Mouse (Mus musculus): ENCODE results near the gene Hnrnpul1. TPM values are rescaled to one million over a fixed set of nuclear protein-coding genes. Genes with fewer than 3 reads are reported as not detected.

The Hnrnpul1 gene
- total RNA-seq, 2 experiments from 2014 or later = 152 to 175 TPM

DNA sequence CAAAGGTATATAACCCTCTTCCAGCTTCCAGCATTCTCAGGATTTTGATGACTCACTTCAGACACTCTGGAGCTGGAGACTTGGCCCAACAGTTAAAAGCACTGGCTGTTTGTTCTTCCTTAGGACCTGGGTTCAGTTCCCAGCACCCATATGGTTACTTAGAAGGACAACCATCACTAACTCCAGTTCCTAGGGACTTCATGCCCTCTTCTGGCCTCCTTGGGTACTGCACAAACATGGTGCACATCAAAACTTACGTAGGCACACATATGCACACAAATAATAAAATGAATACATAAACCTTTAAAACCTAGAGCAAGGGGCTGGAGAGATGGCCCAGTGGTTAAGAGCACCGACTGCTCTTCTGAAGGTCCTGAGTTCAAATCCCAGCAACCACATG, 52.2 kb downstream of the Hnrnpul1 start:
- ATAC-seq (replicated peaks; ENCODE audit: poor library complexity, severe bottlenecking) = no peak

DNA sequence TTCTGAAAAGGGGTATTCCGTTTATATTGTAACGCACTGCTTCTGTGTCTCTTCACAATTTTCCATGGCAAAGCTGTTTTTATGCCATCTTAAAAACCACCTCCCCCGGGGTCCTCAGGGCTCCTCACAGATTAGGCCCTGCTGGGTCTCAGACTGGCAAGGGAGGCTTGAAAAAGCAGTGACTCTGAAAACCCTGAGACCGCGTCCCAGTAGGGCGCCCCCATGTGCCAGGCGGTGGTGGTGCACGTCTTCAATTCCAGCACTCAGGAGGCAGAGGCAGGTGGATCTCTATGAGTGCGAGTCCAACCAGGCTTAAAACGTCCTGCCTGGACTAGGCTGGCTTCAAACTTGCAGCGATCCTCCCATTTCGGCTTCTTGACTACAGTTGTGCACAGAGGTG, 53.8 kb downstream of the Hnrnpul1 start:
- no peak for ATAC-seq (replicated peaks; ENCODE audit: poor library complexity, severe bottlenecking)

DNA sequence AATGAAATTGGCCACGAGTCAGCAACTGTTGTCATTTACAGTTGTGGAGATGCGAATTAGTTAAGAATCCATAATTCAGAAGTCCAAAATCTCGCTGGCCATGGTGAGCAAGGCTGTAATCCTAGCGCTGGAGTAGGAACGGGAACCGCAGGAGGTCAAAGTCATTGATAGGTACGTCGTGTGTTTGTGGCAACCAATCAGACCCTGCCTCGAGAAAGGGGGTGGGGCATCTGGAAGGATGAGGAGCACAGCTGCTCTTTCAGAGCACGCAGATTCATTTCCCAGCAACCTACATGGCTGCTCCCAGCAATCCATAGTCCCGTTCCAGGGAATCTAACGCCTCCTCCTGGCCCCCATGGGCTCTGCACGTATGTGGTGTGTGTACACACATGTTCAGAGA, 54.7 kb downstream of the Hnrnpul1 start:
- no peak for ATAC-seq (replicated peaks; ENCODE audit: poor library complexity, severe bottlenecking)

DNA sequence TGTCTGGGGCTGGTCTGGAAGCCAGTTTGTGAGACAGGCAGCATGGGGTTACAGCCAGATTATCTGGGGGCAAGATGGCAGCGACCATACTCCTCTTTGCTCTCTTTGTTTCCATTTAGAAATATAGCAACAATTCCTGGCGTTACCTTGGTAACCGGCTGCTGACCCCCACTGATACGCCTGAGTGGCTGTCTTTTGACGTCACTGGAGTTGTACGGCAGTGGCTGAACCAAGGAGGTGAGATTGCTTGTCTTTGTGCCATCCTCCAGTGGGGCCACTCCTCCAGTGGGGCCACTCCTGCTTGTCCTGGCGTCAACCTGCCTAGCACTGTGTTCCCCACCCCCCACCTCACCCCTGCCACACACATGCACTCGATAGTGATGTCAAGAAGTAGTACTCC, 60.5 kb downstream of the Hnrnpul1 start:
- ATAC-seq (replicated peaks; ENCODE audit: poor library complexity, severe bottlenecking) = no peak

DNA sequence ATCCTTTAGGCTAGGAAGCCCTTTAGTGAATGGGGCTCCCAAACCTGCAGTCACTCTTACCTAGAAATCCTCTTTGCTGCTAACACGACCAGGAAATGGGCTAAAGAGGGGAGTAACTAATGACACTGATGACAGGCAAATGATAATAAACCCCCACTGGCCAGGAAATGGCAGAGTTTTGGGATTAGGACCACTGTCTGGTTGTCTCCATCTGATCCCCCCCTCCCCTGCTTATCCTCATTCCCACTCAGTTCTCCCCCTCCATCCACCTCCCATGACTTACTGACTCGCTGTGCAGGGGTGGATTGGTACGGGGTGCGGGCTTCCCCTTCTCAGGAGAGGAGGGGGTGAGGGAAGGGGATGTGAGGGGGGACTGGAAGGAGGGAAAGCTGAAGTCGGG, 64.5 kb downstream of the Hnrnpul1 start:
- ATAC-seq (replicated peaks; ENCODE audit: poor library complexity, severe bottlenecking) = no peak

DNA sequence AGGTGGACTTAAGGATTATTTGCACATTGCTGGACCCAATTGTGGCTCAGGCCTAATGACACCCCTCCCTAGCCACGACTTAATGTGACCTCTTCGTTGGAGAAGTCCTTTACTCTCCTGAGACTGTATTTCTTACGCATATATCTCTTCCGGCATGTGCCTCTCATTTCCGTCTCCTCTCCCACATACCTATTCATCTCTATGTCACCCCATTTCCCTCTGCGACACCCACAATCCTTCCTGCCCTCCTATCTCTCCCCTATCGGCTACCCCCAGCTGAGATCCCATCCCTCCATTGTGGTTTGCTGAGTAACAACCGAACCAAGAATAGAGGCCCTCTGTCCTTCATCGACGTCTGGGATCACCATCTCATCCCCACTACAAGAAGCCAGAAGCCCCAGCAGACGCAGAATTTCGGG, 64.9 kb downstream of the Hnrnpul1 start:
- ATAC-seq (replicated peaks; ENCODE audit: poor library complexity, severe bottlenecking) = peak; percentile 0; the same call in 1 of the 2 replicates

DNA sequence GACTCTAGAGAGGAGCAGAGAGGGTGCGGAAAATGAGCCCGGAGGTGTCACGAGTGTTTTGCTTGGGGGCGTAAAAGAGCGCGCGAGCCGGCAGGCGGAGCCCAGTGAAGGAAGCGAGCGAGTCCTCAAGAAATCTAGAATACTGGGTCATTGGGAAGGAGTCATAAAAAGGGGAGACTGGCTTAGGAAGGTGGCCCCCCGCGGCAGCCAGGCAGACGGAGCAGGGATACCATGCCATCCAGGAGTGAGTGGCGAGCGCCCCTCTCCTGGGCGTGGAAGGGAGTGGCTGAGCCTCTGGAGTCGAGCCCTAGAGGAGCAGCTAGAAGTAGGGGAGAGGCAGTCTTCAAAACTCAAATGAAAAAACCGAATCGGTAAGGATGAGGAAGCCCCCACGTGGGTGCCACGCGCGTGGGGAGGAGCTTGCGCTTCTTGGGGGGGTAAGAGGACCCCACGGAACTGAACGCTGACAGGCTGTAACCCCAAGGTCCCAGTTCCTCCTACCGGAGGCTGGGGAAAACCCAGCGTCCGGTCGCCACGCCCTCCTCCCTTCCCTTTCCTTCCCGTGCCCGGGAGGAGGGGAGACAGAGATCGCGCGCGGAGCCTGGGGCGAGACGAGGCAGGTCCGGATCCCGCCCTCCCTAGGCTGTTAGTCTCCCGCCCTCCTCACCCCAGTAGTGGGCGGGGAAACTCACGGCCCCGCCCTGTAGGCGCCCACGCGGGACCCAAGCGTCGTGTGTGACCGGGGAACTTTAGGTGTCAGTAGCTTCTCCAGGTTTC, 65.6 kb downstream of the Hnrnpul1 start:
- ATAC-seq (replicated peaks; ENCODE audit: poor library complexity, severe bottlenecking) = peak; percentile 70

DNA sequence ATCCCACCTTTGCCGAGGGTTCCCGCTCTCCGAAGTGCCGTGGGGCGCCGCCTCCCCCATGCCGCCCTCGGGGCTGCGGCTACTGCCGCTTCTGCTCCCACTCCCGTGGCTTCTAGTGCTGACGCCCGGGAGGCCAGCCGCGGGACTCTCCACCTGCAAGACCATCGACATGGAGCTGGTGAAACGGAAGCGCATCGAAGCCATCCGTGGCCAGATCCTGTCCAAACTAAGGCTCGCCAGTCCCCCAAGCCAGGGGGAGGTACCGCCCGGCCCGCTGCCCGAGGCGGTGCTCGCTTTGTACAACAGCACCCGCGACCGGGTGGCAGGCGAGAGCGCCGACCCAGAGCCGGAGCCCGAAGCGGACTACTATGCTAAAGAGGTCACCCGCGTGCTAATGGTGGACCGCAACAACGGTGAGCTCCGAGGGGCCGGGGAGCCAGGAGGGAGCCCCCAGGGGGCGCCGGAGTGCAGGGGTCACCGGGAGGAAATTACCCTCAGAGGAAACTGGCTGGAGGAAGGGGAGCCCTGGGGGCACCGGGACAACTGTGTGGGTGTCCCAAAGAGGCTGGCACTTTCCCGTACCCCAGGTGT, 66.7 kb downstream of the Hnrnpul1 start:
- peak; percentile 8 for ATAC-seq (replicated peaks; ENCODE audit: poor library complexity, severe bottlenecking)

DNA sequence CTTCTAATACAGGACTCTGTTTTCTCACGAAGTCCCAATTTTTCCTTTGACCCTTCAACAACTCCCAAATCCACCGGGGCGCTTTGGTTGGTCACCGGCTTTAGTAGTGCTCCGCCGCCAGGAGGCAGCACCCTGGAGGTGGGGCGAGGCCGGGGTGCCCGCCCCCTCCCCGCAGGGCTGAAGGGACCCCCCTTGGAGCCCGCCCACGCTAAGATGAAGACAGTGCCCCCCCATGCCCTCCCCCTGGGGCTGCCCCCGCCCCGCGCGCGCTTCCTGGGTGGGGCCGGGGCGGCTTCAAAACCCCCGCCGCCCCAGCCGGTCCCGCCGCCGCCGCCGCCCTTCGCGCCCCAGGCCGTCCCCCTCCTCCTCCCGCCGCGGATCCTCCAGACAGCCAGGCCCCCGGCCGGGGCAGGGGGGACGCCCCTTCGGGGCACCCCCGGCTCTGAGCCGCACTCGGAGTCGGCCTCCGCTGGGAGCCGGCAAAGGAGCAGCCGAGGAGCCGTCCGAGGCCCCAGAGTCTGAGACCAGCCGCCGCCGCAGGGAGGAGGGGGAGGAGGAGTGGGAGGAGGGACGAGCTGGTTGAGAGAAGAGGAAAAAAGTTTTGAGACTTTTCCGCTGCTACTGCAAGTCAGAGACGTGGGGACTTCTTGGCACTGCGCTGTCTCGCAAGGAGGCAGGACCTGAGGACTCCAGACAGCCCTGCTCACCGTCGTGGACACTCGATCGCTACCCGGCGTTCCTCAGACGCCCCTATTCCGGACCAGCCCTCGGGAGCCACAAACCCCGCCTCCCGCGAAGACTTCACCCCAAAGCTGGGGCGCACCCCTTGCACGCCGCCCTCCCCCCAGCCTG, 67.7 kb downstream of the Hnrnpul1 start, which contains the start of gene Tgfb1:
Gene Tgfb1 (plus strand): TSS at position 323 of the 852 bp plus-strand sequence.
- ATAC-seq (replicated peaks; ENCODE audit: poor library complexity, severe bottlenecking) = peak; percentile 33

DNA sequence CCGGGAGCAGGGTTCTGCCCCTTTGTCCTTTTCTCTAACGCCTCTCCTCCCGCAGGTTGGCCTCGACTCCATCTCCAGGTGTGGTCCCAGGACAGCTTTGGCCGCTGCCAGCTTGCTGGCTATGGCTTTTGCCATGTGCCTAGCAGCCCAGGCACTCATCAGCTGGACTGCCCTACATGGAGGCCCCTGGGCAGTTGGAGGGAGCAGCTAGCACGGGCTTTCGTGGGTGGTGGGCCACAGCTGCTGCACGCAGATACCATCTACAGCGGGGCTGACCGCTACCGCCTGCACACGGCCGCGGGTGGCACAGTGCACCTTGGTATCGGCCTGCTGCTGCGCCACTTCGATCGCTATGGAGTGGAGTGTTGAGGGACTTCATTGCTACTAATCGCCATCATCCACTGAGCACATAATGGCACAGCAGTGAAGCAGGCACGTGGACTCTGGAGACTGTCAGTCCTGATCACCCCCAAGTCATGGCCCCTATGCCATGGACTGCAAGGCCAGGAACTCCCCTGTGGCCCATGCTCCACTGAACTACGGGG, 68.6 kb downstream of the Hnrnpul1 start:
- no peak for ATAC-seq (replicated peaks; ENCODE audit: poor library complexity, severe bottlenecking)

DNA sequence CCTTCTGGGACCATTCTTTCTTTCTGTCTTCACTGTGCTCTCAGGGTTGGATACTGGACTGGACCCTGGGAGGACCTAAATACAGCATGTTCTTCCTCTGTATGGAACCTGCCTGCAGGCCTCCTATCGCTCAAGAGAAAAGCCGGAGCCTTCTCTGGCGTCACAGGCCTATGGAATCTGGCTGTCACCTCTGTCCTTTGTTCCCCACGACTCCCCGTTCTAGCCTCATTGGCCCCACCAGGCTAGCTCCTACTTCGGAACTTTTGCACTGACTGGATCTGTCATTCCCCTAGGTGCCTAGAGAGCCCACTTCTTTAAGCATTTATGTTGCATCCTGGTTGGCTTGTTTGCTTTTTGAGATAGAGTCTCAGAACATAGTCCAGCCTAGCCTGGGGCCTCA, 69.9 kb downstream of the Hnrnpul1 start:
- ATAC-seq (replicated peaks; ENCODE audit: poor library complexity, severe bottlenecking) = no peak

DNA sequence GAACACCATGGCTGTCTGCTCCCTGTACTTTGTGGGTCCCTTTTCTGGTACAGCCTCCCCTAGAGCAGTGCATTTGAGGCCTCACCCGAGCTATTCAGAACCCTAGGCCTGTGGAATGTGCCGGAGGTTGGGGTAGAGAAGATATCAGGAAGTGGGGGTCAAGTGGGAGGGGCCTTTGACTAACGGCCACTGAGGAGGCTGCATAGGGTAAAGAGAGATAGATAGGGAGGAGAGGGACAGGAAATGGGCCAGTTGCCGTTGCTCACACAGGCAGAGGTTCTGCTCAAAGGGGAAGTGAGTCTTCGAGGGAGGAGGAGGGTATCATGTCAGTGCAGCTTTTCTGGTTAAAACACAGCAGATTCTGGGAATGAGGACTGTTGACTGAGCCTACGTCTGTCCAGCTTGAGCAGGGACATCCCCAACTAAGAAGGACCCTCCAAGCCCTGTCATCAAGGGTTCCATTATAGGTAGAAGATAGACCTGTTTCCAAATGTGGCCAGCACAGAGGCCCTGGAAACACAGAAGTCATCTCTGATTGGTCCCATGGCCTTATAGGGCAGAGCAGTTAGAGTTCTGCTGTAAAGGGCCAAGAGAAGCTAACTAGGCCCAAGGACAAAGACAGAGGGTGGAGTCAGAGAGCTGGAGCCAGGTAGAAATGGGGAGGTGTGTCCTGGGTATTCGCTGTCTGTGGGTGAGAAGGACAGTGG, 70.9 kb downstream of the Hnrnpul1 start:
- peak; percentile 35 for ATAC-seq (replicated peaks; ENCODE audit: poor library complexity, severe bottlenecking)

DNA sequence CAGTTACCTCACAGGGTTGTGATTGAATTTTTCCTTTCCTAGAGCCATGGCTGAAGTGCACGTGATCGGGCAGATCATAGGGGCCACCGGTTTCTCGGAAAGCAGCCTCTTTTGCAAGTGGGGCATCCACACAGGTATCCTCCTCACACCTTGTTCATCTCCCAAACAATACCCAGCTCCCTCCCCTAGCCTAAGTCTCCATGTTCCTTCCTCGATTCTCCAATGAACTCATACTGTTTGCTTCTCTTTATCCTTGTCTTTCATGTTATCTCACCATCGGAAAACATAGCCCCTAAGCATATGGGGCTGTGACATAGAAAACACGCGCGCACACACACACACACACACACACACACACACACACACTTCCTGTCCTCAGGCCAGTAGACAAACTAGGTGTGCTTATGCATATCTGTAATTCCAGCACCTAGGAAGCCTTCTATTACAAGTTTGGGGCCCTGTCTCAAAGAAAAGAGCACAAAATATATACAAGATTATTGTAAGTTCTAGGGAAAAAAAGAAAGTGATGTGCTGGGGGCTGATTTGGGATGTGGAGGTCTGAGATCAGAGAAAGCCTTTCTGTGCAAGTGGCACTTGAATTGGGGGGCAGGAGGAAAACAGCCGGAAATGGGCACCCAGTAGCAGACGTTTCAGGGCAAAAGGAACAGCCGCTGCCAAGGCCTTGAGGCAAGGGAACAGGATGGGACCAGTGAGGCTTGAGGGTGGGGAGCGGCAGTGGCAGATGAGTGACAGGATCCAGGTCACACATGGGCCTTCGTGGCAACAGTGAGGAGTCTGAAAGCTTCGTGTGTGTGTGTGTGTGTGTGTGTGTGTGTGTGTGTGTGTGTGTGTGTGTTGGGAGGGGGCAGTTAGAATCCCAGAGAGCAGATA, 73.0 kb downstream of the Hnrnpul1 start:
- ATAC-seq (replicated peaks; ENCODE audit: poor library complexity, severe bottlenecking) = no peak

DNA sequence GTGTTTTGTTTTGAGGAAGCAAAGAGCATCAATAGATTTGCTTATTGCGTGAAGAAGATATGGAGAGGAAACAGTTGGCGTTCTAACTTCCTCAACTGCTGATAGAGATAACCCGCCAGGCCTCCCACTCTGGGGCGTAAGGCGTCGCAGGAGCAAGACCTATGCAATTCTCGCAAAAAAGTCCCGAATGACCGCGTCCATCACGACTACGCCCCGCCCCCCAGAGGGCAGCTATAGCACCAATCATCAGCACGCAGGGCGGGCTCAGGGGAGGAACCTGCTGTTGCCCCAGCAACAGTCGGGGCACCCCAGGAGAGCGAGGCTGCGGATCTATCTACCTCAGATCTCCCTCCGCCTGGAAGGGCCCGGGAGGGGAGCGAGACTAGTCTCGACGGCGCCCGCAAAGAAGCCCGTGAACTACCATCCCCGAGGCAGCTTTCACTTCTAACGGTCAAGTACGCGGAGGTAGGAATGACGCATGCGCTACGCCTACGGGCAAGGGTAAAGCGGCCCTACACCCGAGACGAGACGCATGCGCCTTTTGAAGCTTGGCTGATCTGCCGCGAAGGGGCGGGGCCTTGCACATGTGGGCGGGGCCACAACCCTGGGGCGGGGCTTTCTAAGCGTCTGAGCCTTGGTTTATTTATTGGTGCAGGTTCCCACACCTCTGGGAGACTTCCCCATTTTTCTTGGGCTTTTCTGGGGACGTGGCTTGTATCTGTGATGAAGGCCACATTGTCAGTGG, 73.9 kb downstream of the Hnrnpul1 start, which contains the start of gene B9d2:
Gene B9d2 (plus strand): TSS at position 267 of the 745 bp plus-strand sequence.
- ATAC-seq (replicated peaks; ENCODE audit: poor library complexity, severe bottlenecking) = peak; percentile 64

DNA sequence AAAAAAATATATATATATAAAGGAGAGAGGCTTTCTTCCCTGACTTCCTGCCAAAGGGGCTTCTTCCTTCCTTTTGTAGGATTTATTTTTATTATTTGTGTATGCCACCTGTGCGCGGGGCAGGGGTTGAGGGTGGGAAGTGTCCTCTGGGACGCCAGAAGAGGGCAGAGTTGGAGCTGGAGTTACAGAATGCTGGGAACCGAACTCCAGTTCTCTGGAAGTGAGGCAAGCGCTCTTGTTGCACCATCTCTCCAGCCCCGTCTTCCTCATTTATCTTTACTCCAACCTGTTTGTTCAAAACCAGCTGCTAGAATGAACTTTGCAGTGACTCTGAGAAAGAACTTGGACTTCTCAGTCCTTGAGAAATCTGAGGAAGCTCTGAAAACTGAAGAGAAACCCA, 74.6 kb downstream of the Hnrnpul1 start:
- peak; percentile 31 for ATAC-seq (replicated peaks; ENCODE audit: poor library complexity, severe bottlenecking)

DNA sequence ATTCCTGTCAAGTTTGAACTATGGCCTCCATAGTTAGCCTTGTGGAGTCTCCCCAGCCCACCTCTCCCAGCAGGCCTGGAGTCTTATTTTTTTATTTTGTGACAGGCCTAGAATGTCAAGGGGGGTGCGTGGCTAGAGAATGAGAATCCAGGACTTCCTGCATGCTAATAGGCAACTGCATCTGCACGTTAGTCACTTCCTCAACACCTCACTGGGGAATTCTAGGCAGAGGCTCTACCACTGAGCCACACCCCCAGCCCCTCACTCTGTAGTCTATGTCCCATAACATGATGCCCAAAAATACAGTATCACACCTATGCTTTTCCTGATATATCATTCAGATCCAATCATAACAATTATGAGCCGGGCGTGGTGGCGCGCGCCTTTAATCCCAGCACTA, 77.5 kb downstream of the Hnrnpul1 start:
- no peak for ATAC-seq (replicated peaks; ENCODE audit: poor library complexity, severe bottlenecking)

DNA sequence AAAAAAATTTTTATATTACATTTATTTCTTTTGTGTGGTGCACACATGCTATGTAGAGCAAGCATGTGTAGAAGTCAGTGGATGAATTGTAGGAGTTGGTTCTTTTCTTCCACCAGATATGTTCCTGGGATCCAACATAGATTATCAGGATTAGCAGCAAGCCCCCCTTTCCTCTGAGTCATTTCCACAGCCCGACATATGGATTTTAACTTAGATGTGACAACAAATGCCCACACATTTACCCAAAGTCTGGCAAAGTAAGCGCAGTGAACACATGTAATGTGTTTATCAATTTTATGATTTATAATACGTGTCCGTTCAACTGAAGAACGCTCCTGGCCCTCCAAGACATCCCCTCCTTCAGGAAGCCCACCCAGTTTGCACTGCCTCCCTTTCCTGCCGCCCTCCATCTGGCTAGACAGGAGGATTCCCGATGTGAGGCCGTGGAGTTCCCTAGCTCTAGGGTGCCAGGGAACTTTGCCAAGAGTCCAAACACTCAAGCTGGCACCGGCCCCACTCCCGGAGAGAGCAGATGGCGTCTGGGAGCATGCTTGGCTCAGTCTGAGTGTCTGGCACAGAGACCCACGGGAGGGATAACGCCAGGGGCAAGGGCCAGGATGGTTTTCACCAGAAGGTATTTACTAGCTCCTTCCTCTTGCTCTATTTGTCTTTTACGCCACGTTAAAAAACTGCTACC, 78.3 kb downstream of the Hnrnpul1 start:
- no peak for ATAC-seq (replicated peaks; ENCODE audit: poor library complexity, severe bottlenecking)

DNA sequence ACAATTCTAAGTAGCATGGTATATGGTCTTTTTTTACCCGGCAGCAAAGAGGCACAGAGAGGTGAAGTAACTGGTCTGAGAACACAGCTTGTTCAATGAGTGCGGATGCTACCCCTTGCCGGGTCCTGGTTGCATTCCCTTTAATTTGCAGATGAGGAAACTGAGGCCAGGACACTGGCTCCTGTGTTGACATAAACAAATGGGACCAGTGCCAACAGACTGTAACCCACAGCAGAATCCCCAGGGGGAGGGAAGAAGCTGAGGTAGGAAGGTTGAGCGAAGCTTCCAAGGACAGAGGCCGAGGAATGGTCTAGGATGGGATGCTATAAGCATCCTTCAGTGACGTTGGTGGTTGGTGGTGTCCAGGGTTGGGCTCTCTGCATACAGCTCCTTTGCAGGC, 79.2 kb downstream of the Hnrnpul1 start:
- no peak for ATAC-seq (replicated peaks; ENCODE audit: poor library complexity, severe bottlenecking)

All from granulocyte monocyte progenitor cell, adult 5-6 weeks (primary cell).